Mouse (Mus musculus) liver, adult 2 months (tissue): ENCODE data around the gene Xntrpc. TPM values are rescaled to one million over a fixed set of nuclear protein-coding genes. Genes with fewer than 3 reads are reported as not detected.

Experiments used
- DNase-seq: peaks from one replicate; pipeline ENCODE4 v3.0.0-alpha.2; 2011; ENCODE audit warnings: low read depth, low spot score; ENCODE audit errors: extremely low read depth
- H3K27ac ChIP-seq: fragments of 200-500 bp; replicated peaks from 2 replicates; pipeline ENCODE4 v1.5.1; 2012; ENCODE audit warnings: low read depth, mild to moderate bottlenecking, control low read depth, inconsistent platforms, low read length; ENCODE audit not compliant: insufficient read depth
- H3K27me3 ChIP-seq: fragments of 200-500 bp; 2 replicates; pipeline ENCODE4 v1.6.1; 2012; ENCODE audit warnings: mild to moderate bottlenecking, moderate library complexity, low read length, inconsistent platforms; ENCODE audit not compliant: control insufficient read depth, insufficient read depth
- H3K36me3 ChIP-seq: fragments of 200-500 bp; 2 replicates; pipeline ENCODE4 v1.6.1; 2012; ENCODE audit warnings: low read length, inconsistent platforms; ENCODE audit not compliant: control insufficient read depth, insufficient read depth
- H3K4me1 ChIP-seq: fragments of 200-500 bp; 2 replicates; pipeline ENCODE4 v1.6.1; 2011; ENCODE audit warnings: low read length; ENCODE audit not compliant: control insufficient read depth, insufficient read depth
- H3K4me3 ChIP-seq: fragments of 200-500 bp; 2 replicates; pipeline ENCODE4 v1.5.1; 2011; ENCODE audit warnings: low read depth, mild to moderate bottlenecking, control low read depth, low read length, moderate library complexity; ENCODE audit not compliant: insufficient read depth
- H3K79me2 ChIP-seq: fragments of 200-500 bp; 2 replicates; pipeline ENCODE4 v1.6.1; 2012; ENCODE audit warnings: inconsistent platforms, mild to moderate bottlenecking, low read length, moderate library complexity; ENCODE audit not compliant: control insufficient read depth, insufficient read depth
- H3K9ac ChIP-seq: fragments of 200-500 bp; 2 replicates; pipeline ENCODE4 v1.6.1; 2012; ENCODE audit warnings: low read depth, mild to moderate bottlenecking, control low read depth, inconsistent platforms, low read length
- CTCF ChIP-seq: fragments of 200-500 bp; IDR thresholded peaks from 2 replicates; pipeline ENCODE4 v1.5.1; 2011; ENCODE audit warnings: low read depth, low read length, control low read depth
- POLR2A ChIP-seq: fragments of 200-500 bp; IDR thresholded peaks from 2 replicates; pipeline ENCODE4 v1.6.1; 2011; ENCODE audit warnings: low read length, control low read depth; ENCODE audit not compliant: insufficient read depth; ENCODE audit errors: extremely low read depth
- WGBS: fragments of 180-500 bp; shearing (Covaris S2); methylation state at CpG from one replicate; pipeline ENCODE4 v1.1.7; 2018; 5-methylcytosine and 5-hydroxymethylcytosine counted together
- polyA plus RNA-seq: library from polyadenylated mRNA; depleted of rRNA; stranded (reverse); fragments of >200 nt; gene quantifications from 2 replicates; pipeline ENCODE4 v1.2.3, GENCODE M21; 2012
- total RNA-seq: library from RNA; depleted of rRNA; stranded (reverse); fragments of >200 nt; gene quantifications from 2 replicates; pipeline ENCODE4 v1.2.3, GENCODE M21; 2014

Gene Xntrpc
- total and polyA plus RNA-seq, 2 experiments, result 0.18 to 0.75 TPM

DNA sequence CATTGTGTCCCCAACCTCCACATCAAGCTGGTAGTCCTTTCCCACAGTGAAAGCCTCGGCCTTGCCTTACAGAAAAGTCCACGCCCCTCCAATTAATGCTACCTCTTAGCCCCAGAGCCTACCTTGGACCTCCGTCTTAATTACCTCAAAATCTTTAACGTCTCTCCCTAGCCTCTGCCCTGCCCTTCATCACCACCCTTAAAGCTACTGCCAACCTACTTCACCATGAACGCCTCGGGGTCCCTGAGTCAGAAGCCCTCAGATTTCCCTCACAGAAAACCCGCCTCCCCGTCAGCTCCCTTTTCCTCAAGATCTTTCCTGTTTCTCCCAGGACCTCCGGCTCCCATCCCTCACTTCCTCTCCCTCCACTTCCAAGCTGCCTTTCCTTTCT is 863 bp upstream of the Xntrpc start:
- DNase-seq, result no peak
- Histone ChIP-seq H3K27me3 (no peaks in the 10 kb centered on the region), H3K9ac (peak overlapping the region; percentile 69), H3K4me3 (peak overlapping the region; percentile 57), H3K27ac (0 out of 2 replicates have a peak overlapping the region, but pooled peaks have one; percentile 15), H3K4me1 (peaks cover 29% of the 10 kb centered on the region), H3K36me3 (no peaks in the 10 kb centered on the region), H3K79me2 (peaks cover 14% of the 10 kb centered on the region; the same call in 1 of the 2 replicates)
- TF ChIP-seq POLR2A (no peak), CTCF (no peak)
- WGBS, result 1% methylated on average over 9 of the region's 9 CpGs

DNA sequence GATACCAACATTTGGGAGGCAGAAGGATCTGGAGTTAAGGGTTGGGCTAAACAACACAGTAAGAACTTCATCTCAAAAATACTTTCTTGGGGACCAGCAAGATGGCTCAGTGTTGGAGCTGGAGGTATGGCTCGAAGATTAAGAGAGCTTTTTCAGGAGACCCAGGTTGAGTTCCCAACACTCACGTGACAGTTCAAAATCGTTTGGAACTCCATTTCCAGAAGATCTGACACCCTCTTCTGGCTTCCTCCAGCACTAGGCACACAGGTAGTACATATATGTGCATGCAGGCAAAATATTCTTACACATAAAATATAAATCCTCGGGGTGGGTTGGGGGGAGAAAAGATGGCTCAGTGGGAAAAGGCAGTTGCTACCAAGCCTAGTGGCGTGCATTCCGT is 850 bp downstream of the Xntrpc start:
- TF ChIP-seq CTCF (no peak), POLR2A (no peak)
- Histone ChIP-seq H3K27me3 (no peaks in the 10 kb centered on the region), H3K36me3 (no peaks in the 10 kb centered on the region; the same call in 1 of the 2 replicates), H3K4me1 (peaks cover 23% of the 10 kb centered on the region), H3K27ac (no peak overlapping the region), H3K79me2 (peaks cover 14% of the 10 kb centered on the region; the same call in 1 of the 2 replicates), H3K9ac (no peak overlapping the region), H3K4me3 (peak overlapping the region; percentile 61; the same call in 1 of the 2 replicates)
- no peak for DNase-seq
- 60% methylated on average over 6 of the region's 6 CpGs for WGBS

DNA sequence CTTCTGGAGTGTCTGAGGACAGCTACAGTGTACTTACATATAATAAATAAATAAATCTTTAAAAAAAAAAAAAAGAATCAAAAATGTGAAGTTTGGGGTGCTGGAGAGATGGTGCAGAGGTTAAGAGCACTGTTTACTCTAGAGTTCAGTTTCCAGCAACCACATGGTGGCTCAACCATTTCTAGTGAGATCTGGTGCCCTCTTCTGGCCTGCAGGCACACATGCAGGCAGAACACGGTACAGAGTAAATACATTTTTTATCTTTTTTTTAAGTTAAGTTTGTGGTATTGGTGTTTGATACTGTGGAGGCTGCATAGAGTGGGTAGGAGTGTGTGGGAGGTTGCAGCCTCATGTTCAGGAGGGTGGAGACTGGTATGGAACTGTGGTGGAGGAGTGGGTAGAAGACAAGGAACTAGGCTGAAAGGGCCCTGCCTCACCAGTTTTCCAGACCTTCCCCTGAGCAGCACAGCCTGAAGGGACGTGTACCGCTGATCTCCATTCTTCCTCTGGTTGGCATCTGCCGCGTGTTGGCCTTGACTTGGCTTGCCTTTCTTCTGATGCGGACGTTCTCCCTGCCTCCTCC is 11.3 kb downstream of the Xntrpc start:
- Histone ChIP-seq H3K4me1 (no peaks in the 10 kb centered on the region), H3K27me3 (no peaks in the 10 kb centered on the region), H3K79me2 (no peaks in the 10 kb centered on the region), H3K27ac (no peak overlapping the region), H3K4me3 (no peak overlapping the region), H3K9ac (no peak overlapping the region), H3K36me3 (peaks cover 35% of the 10 kb centered on the region)
- DNase-seq, result peak; percentile 17
- TF ChIP-seq CTCF (peak; percentile 57; the same call in 1 of the 2 replicates), POLR2A (no peak)
- WGBS, result 84% methylated on average over 7 of the region's 7 CpGs

DNA sequence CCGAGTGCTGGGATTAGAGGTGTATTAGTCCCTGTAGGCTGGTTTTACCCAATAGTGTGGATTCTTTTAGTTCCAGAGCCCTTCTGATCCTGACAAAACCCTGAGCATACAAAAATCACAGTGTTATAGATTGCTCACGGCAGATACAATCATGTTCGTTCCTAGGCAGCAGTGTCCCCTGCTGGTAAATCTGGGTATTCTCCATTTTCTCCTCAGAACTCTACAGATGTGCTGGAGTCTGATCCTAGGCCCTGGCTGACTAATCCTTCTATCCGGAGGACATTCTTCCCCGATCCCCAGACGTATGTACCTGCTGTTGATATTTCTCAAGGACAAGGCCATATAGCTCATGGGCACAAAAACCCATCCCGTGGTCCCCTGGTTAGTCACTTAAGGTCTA is 13.0 kb downstream of the Xntrpc start:
- peaks cover 27% of the 10 kb centered on the region; the same call in 1 of the 2 replicates for H3K36me3 ChIP-seq
- no peak overlapping the region for H3K4me3 ChIP-seq
- DNase-seq, result peak; percentile 29
- H3K27me3 ChIP-seq, result no peaks in the 10 kb centered on the region
- 77% methylated on average over 7 of the region's 7 CpGs for WGBS
- no peaks in the 10 kb centered on the region for H3K4me1 ChIP-seq
- TF ChIP-seq CTCF, result peak; percentile 45
- no peak for TF ChIP-seq POLR2A
- H3K27ac ChIP-seq, result no peak overlapping the region
- no peak overlapping the region for H3K9ac ChIP-seq
- H3K79me2 ChIP-seq, result no peaks in the 10 kb centered on the region

DNA sequence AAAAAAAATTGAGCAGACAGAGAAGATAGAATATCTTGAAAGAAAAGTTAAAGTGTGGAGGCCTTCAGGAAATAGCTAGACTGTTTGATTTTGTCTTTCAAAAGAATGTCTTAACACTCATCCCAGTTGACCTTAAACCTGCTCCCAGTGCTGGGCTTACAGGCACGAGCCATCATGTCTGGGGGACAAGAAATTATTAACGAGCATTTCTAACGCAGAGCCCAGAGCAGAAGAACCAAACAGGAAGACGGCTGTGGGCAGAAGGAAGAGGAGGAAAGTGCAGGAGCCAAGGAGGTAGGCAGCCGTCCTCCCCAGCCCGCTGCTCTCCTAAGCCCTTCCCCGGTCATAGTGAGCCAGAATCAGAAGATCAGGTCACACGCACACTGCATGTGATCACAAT is 14.8 kb downstream of the Xntrpc start:
- Histone ChIP-seq H3K27me3 (no peaks in the 10 kb centered on the region), H3K4me3 (no peak overlapping the region), H3K4me1 (no peaks in the 10 kb centered on the region), H3K9ac (no peak overlapping the region), H3K36me3 (peaks cover 22% of the 10 kb centered on the region; the same call in 1 of the 2 replicates), H3K27ac (no peak overlapping the region), H3K79me2 (no peaks in the 10 kb centered on the region)
- no peak for DNase-seq
- TF ChIP-seq CTCF (no peak), POLR2A (no peak)
- WGBS, result 87% methylated on average over 8 of the region's 8 CpGs

DNA sequence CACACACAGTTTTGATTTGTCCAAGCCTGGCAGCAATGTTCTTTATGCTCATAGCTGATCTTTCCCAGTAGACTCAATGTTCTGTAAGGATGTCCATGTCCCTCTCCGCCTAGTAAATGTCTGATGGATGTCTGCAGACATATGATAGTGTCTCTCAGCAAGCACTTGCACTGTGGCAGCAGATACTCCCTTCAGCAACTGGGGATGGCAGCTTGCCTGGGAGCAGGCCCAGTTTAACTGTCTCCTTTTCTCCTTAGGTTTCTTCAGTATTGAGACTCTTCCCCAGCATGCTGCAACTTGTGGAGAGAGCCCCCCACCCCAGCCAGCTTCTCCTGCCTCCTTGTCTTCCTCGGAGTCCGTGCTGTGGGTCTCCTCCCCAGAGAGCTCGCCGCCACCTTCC is 16.3 kb downstream of the Xntrpc start:
- no peak overlapping the region for H3K9ac ChIP-seq
- H3K4me3 ChIP-seq, result no peak overlapping the region
- no peaks in the 10 kb centered on the region for H3K79me2 ChIP-seq
- H3K36me3 ChIP-seq, result peaks cover 19% of the 10 kb centered on the region; the same call in 1 of the 2 replicates
- H3K27ac ChIP-seq, result no peak overlapping the region
- 97% methylated on average over 5 of the region's 5 CpGs for WGBS
- H3K27me3 ChIP-seq, result no peaks in the 10 kb centered on the region
- TF ChIP-seq POLR2A, result no peak
- TF ChIP-seq CTCF, result no peak
- no peak for DNase-seq
- H3K4me1 ChIP-seq, result no peaks in the 10 kb centered on the region
